Mouse (Mus musculus) midbrain, embryonic 13.5 days (tissue): ENCODE measurements around the gene Nell1. TPM values are rescaled to one million over a fixed set of nuclear protein-coding genes. Genes with fewer than 3 reads are reported as not detected.
"Not testable (repeated sequence)": the region's sequence is repeated elsewhere in the genome, so short reads cannot be mapped to it uniquely, and the experiment has no call there.

ENCODE experiments used
- ATAC-seq: fragments of 200-750 bp; cut with Nextera tagmentation; 2 replicates; pipeline ENCODE4 v1.8.0; 2017; ENCODE audit warnings: mild to moderate bottlenecking, moderate TSS enrichment, moderate library complexity
- H3K27ac ChIP-seq: fragments of 300-500 bp; sonication (generic); 2 replicates; pipeline ENCODE4 v1.5.1; 2015; ENCODE audit warnings: inconsistent platforms, mild to moderate bottlenecking, moderate library complexity
- H3K27me3 ChIP-seq: fragments of 300-500 bp; sonication (generic); 2 replicates; pipeline ENCODE4 v1.6.1; 2015; ENCODE audit warnings: mild to moderate bottlenecking, inconsistent platforms
- H3K36me3 ChIP-seq: fragments of 300-500 bp; sonication (generic); 2 replicates; pipeline ENCODE4 v1.6.1; 2015; ENCODE audit warnings: mild to moderate bottlenecking, inconsistent platforms
- H3K4me1 ChIP-seq: fragments of 300-500 bp; sonication (generic); replicated peaks from 2 replicates; pipeline ENCODE4 v1.6.1; 2015; ENCODE audit warnings: inconsistent platforms
- H3K4me2 ChIP-seq: fragments of 300-500 bp; sonication (generic); replicated peaks from 2 replicates; pipeline ENCODE4 v1.6.1; 2015; ENCODE audit warnings: moderate library complexity, mild to moderate bottlenecking, inconsistent platforms
- H3K4me3 ChIP-seq: fragments of 300-500 bp; sonication (generic); replicated peaks from 2 replicates; pipeline ENCODE4 v1.5.1; 2015; ENCODE audit warnings: mild to moderate bottlenecking, inconsistent platforms
- H3K9ac ChIP-seq: fragments of 300-500 bp; sonication (generic); replicated peaks from 2 replicates; pipeline ENCODE4 v1.6.1; 2015; ENCODE audit warnings: mild to moderate bottlenecking, inconsistent platforms
- H3K9me3 ChIP-seq: fragments of 300-500 bp; sonication (generic); 2 replicates; pipeline ENCODE4 v1.6.1; 2016; ENCODE audit warnings: mild to moderate bottlenecking, inconsistent platforms
- WGBS: fragments of 180-500 bp; shearing (Covaris S2); methylation state at CpG from one replicate; pipeline ENCODE4 v1.1.7; 2015; 5-methylcytosine and 5-hydroxymethylcytosine counted together
- polyA plus RNA-seq: library from polyadenylated mRNA; unstranded; fragments of >200 nt; fragmentation: Nextera tagmentation; extraction: Ambion mirVana; gene quantifications from 2 replicates; pipeline ENCODE4 v1.2.1, GENCODE M21; 2015

Nell1 gene
- 7.1 and 7.9 TPM in 2 replicates for polyA plus RNA-seq

DNA sequence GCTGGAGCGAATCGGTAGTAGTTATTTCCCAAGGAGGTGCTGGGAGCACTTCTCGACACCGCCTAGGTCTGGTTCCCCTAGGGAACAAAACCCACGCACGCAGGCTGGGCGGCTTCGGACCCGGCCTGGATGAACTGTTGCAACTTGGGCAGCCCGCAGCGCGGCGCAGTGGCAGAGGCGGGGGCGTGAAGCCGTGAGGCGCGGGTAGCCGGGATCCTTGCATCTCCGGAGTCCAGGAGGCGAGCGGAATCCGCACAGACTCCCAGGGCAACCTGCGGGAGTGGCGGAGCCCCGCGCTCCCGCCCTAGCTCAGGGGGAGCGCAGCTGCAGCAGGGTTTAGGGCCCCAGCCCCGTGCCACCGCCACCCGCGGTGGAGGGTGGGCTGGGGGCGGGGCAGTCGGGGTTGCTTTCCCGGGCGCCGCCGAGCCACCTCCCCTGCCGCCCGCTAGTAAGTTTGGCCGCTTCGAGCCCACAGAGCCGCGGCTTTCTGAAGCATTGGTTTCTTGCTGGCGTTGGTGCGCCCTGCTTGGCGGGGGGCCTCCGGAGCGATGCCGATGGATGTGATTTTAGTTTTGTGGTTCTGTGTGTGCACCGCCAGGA is at the start of gene Nell1:
Gene Nell1, plus strand, starts transcription at position 24 of the 600 bp plus-strand sequence.
- peaks cover 82% of the 10 kb centered on the region for H3K27me3 ChIP-seq
- H3K4me1 ChIP-seq: peaks cover 16% of the 10 kb centered on the region
- peak within 1 kb of the TSS; percentile 57 for H3K4me3 ChIP-seq
- ATAC-seq: peak; percentile 73
- H3K36me3 ChIP-seq: no peaks in the 10 kb centered on the region
- no peaks in the 10 kb centered on the region for H3K9me3 ChIP-seq
- H3K27ac ChIP-seq: no peak within 1 kb of the TSS
- H3K4me2 ChIP-seq: peak within 1 kb of the TSS; percentile 95
- H3K9ac ChIP-seq: peak within 1 kb of the TSS; percentile 64
- under 1% methylated on average over 52 of the region's 52 CpGs for WGBS

DNA sequence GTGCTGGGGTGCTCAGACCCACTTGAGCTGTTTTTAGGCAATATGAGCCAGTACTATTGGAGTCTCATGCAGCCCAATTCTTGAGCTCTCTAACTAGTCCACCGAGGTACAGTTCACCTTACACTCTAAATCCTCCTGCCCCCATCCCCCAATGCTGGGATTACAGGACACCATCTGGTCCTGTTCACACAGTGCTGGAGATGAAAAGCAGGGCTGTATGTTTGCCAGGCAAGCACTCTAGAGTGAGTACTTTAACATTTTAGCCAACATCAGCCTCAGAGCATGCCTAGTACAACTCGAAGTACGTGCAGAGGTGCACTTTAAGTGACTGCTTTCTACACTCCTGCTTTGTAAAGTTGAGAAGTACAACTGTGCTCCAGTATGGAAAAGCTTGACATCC is 46.1 kb upstream of the Nell1 start:
- WGBS: 68% methylated on average over 3 of the region's 3 CpGs
- no peak for ATAC-seq
- Histone ChIP-seq H3K9ac (no peak overlapping the region), H3K9me3 (no peaks in the 10 kb centered on the region), H3K4me2 (no peak overlapping the region), H3K4me3 (no peak overlapping the region), H3K36me3 (no peaks in the 10 kb centered on the region), H3K4me1 (no peaks in the 10 kb centered on the region), H3K27ac (no peak overlapping the region), H3K27me3 (peaks cover 33% of the 10 kb centered on the region)

DNA sequence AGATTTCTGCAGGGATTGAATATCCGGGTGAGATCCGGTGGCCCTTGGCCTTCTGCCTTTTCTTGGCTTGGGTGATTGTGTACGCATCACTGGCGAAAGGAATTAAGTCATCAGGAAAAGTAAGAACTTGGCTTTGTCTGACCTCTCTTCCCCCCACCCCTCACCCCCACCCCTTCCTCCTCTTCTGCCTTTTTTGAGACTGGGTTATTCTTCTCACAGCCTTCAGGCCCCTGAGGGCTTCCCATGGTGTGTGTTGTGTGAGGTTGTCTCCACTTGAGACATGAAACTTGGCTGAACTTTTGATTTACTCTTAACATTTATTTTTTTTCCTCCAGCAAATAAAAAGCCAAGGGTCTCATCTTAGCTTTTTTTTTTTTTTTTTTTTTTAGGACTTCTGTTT is 44.7 kb upstream of the Nell1 start:
- Histone ChIP-seq H3K4me2 (no peak overlapping the region), H3K27me3 (peaks cover 24% of the 10 kb centered on the region), H3K4me3 (no peak overlapping the region), H3K36me3 (no peaks in the 10 kb centered on the region), H3K9ac (no peak overlapping the region), H3K4me1 (no peaks in the 10 kb centered on the region), H3K9me3 (no peaks in the 10 kb centered on the region), H3K27ac (no peak overlapping the region)
- no peak for ATAC-seq
- 29% methylated on average over 4 of the region's 4 CpGs for WGBS

DNA sequence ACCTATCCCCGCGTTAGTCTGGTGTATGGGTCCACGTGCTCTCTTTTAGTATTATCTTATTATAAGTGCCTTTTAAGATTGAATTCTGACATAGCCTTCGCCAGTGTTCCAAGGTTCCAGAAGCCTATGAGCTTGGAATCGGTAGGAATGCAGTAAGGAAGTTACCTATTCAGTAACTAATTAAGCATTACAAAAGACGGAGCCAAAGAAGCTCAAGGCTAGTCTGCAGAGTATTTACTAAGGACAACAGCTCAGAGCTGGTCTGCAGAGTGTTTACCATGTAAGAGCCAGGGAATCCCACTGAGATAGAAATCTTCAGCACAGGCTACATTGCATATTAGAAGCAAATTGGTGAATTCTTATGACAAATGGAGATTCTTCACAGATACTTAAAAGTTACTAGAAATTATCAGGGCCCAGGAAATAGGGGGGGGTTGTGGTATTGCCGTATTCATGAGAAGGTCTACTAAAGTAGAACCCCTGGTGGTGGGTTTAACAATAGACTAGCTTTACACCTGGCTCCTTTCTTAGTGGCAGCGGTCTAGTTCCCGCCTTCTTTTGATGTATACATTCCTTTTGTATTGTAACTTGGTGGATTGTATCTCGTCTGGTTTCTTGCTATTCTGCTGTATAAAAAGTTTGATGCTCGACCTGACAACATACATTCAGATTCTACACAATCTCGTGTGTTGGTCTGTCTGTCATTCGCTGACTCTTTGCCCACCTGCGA is 41.1 kb upstream of the Nell1 start:
- H3K4me3 ChIP-seq, H3K4me1 ChIP-seq, H3K9me3 ChIP-seq, H3K36me3 ChIP-seq, H3K27ac ChIP-seq, H3K4me2 ChIP-seq, H3K27me3 ChIP-seq, H3K9ac ChIP-seq, ATAC-seq: not testable (repeated sequence)
- WGBS: 80% methylated on average over 14 of the region's 14 CpGs

DNA sequence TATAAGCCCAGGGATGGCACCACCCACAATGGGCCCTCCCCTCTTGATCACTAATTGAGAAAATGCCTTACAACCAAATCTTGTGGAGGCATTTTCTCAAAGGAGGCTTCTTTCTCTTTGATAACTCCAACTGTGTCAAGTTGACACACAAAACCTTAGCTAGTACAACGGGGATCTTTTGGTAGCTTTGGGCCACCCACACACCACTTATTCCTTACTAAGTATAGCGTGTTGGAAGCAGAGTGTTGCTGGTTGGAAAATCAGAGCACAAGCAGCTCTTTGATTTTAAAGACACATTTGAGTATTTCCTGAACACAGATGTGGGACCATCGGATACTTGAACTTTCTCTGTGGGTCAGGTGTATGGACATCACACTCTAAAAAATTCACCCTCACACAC is 37.8 kb upstream of the Nell1 start:
- no peak for ATAC-seq
- 89% methylated on average over 3 of the region's 3 CpGs for WGBS
- no peaks in the 10 kb centered on the region for H3K36me3 ChIP-seq
- no peak overlapping the region for H3K4me3 ChIP-seq
- no peaks in the 10 kb centered on the region for H3K9me3 ChIP-seq
- no peak overlapping the region for H3K9ac ChIP-seq
- no peaks in the 10 kb centered on the region for H3K27me3 ChIP-seq
- no peak overlapping the region for H3K4me2 ChIP-seq
- no peaks in the 10 kb centered on the region for H3K4me1 ChIP-seq
- H3K27ac ChIP-seq: no peak overlapping the region

DNA sequence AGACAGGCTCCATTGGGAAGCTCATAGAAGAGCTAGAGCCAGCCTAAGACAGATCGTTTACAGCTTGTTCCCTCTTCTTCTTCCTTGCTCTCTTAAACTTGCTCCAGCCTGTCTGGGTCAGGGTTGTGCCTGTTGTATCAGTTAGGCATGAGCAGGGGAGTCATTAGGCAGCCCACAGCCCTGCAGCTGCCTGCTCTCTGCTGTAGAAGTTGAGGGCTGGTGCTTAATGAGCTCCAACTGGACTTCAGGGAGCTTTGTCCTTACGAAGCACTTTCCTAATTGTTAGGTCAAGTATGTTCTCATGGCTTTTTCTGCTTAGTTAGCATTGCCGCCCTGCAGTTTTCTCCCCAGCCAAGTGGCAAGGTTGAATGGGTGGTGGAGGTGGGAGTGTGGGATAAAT is 32.6 kb upstream of the Nell1 start:
- peaks cover 4% of the 10 kb centered on the region; the same call in 1 of the 2 replicates for H3K4me1 ChIP-seq
- WGBS: 54% methylated on average over 3 of the region's 3 CpGs
- no peak overlapping the region for H3K9ac ChIP-seq
- no peak overlapping the region for H3K27ac ChIP-seq
- no peaks in the 10 kb centered on the region for H3K36me3 ChIP-seq
- no peaks in the 10 kb centered on the region for H3K27me3 ChIP-seq
- H3K9me3 ChIP-seq: no peaks in the 10 kb centered on the region
- ATAC-seq: 0 out of 2 replicates have a peak, but pooled peaks have one; percentile 34
- H3K4me2 ChIP-seq: no peak overlapping the region
- no peak overlapping the region for H3K4me3 ChIP-seq

DNA sequence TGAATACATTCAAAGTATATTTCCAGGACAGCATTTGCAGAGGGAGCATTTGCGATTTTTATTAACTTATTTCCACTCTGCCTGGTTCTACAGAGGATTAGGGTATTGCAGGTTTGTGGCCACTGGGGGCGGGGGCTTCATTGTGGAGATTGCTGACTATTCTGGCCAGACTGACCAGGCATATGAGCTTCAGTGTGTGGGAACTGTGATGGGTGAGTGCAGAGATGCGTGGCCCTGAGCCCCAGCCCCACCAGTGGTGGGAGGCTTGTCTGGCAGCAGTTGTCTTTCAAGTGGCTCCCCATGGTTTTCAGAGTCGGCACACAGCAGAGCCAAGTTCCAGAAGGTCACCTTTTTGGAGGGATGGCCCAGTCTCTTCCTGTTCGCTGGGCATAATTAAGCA is 32.2 kb upstream of the Nell1 start:
- H3K36me3 ChIP-seq: no peaks in the 10 kb centered on the region
- H3K4me1 ChIP-seq: peaks cover 4% of the 10 kb centered on the region; the same call in 1 of the 2 replicates
- no peak for ATAC-seq
- WGBS: 56% methylated on average over 5 of the region's 5 CpGs
- H3K9me3 ChIP-seq: no peaks in the 10 kb centered on the region
- H3K9ac ChIP-seq: no peak overlapping the region
- no peaks in the 10 kb centered on the region for H3K27me3 ChIP-seq
- no peak overlapping the region for H3K27ac ChIP-seq
- H3K4me3 ChIP-seq: no peak overlapping the region
- H3K4me2 ChIP-seq: no peak overlapping the region

DNA sequence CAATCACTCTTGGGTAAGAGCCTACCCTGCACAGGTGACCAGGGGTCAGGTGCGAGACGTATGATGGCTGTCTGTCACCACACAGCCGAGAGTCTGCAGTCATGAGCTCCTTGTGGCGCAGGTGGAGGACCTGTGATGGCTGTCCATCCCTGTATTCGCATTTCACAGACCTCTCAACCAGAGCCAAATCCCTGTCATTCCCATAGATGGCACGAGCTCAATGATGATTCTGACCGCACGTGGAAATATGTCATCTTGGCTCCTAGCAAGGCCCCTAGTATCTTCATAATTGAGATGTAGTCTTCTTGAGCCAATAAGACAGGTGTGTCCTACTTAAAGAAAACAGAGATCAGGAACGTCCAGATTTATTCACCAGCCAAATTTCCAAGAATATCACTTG is 28.0 kb upstream of the Nell1 start:
- Histone ChIP-seq H3K4me2 (no peak overlapping the region), H3K4me3 (no peak overlapping the region), H3K27me3 (no peaks in the 10 kb centered on the region), H3K9me3 (no peaks in the 10 kb centered on the region), H3K36me3 (no peaks in the 10 kb centered on the region), H3K27ac (no peak overlapping the region), H3K4me1 (peaks cover 4% of the 10 kb centered on the region; the same call in 1 of the 2 replicates), H3K9ac (no peak overlapping the region)
- ATAC-seq: no peak
- WGBS: 95% methylated on average over 9 of the region's 9 CpGs

DNA sequence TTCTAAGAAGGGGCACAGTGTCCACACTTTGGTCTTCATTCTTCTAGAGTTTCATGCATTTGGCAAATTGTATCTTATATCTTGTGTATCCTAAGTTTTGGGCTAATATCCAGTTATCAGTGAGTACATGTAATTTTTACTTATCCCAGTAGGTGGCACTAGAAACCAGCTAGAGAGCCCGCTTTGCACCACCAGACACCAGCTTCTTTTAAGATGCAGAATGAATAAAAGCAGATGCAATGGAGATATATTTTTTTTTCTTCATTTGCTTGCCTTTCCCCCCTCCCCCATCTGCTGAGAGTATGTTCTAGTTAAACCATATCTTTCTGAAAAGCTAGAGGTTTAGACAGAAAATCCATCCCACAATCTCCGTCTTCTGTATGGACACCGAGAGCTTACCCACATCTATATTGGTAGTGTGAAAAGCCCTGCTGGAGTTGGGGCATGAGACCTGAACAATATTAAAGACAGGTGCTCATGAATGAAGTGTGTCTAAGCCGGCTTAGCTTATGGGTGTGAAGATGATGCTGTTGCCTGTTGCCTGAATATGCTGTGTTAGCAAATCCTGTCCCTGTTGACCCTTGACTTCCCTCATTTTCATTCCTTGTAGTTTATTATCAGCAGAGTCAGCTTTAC is 21.0 kb upstream of the Nell1 start:
- peak; percentile 69 for ATAC-seq
- Histone ChIP-seq H3K27ac (no peak overlapping the region), H3K27me3 (no peaks in the 10 kb centered on the region), H3K36me3 (no peaks in the 10 kb centered on the region), H3K4me3 (no peak overlapping the region), H3K9me3 (no peaks in the 10 kb centered on the region), H3K4me2 (no peak overlapping the region), H3K9ac (no peak overlapping the region), H3K4me1 (0 out of 2 replicates have a peak, but pooled peaks cover 2% of the 10 kb centered on the region)
- WGBS: 52% methylated on average over 4 of the region's 4 CpGs

DNA sequence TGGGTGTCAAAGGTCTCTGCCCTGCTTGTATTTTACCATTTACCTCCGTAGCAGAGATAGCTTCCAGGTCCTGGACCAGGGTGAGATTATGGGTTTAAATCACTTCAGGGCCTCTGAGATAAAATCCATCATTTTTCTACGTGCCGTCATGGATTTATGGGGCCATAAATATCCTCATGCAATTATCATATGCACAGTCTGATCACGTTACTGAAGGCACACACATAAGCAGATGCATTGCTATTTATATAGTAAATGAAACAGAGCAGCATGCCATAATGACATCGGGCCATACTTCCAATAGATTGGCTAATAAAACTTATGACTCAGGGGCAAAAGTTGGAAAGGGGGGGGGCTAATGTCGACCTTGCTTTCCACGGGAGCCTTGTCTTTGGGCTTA is 19.8 kb upstream of the Nell1 start:
- H3K4me1 ChIP-seq: 0 out of 2 replicates have a peak, but pooled peaks cover 2% of the 10 kb centered on the region
- ATAC-seq: no peak
- H3K4me3 ChIP-seq: no peak overlapping the region
- H3K9ac ChIP-seq: no peak overlapping the region
- WGBS: 80% methylated on average over 7 of the region's 7 CpGs
- no peaks in the 10 kb centered on the region for H3K27me3 ChIP-seq
- H3K9me3 ChIP-seq: no peaks in the 10 kb centered on the region
- no peaks in the 10 kb centered on the region for H3K36me3 ChIP-seq
- no peak overlapping the region for H3K27ac ChIP-seq
- H3K4me2 ChIP-seq: no peak overlapping the region

DNA sequence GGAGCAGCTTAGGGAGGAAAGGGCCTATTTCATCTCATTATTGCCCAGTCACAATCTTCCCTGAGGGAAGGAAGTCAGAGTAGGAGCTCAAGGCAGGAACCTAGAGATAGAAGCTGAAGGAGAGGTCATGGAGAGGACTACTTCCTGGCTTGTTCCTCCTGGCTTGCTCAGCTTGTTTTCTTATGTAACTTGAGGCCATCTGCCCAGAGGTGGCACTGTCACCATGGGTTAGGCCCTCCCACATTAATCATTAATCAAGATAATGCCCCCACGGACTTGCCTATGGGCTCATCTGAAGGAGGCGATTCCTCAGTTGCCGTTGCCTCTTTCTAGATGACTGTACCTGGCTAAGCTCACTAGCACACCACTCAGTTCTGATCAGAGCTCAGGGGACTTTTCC is 17.5 kb upstream of the Nell1 start:
- 85% methylated on average over 3 of the region's 3 CpGs for WGBS
- H3K4me3 ChIP-seq: no peak overlapping the region

DNA sequence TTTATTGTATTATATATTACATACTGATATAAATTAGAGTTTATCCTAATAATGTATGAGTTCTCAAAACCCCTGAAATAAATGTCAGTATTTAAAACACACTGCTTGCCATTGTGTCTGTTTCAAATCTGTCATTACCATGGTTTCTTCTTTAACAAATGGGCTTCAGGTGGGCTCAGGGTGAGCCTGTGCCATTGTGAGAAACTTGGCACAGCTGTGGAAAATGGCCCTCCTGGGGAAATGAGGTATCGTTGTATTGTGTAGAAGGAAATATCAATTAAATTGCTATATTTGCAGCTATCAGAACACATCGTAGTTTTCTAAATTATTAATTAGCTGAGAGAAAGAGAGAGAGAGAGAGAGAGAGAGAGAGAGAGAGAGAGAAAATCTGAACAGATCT is 10.9 kb upstream of the Nell1 start:
- H3K9ac ChIP-seq: no peak overlapping the region
- no peak overlapping the region for H3K4me2 ChIP-seq
- 72% methylated on average over 2 of the region's 2 CpGs for WGBS
- H3K9me3 ChIP-seq: no peaks in the 10 kb centered on the region
- H3K36me3 ChIP-seq: no peaks in the 10 kb centered on the region
- H3K27ac ChIP-seq: no peak overlapping the region
- H3K27me3 ChIP-seq: no peaks in the 10 kb centered on the region
- no peak for ATAC-seq
- H3K4me1 ChIP-seq: no peaks in the 10 kb centered on the region
- H3K4me3 ChIP-seq: no peak overlapping the region

More for the DNA sequence above, 17.5 kb upstream of the Nell1 start:
- no peak overlapping the region for H3K27ac ChIP-seq
- no peak overlapping the region for H3K4me2 ChIP-seq
- no peaks in the 10 kb centered on the region for H3K9me3 ChIP-seq
- 0 out of 2 replicates have a peak, but pooled peaks cover 2% of the 10 kb centered on the region for H3K4me1 ChIP-seq
- no peak overlapping the region for H3K9ac ChIP-seq
- ATAC-seq: no peak
- no peaks in the 10 kb centered on the region for H3K27me3 ChIP-seq
- H3K36me3 ChIP-seq: no peaks in the 10 kb centered on the region
